Mouse (Mus musculus) C2C12 (cell line): ENCODE data around the gene Opn4. TPM values are rescaled to one million over a fixed set of nuclear protein-coding genes. Genes with fewer than 3 reads are reported as not detected.

Experiments used
- H3K27me3 ChIP-seq: one replicate; pipeline ENCODE4 v1.6.1; 2011; ENCODE audit not compliant: control insufficient read depth, insufficient read depth, insufficient read length
- H3K36me3 ChIP-seq: one replicate; pipeline ENCODE4 v1.6.1; 2011; ENCODE audit not compliant: control insufficient read depth, insufficient read depth
- H3K4me3 ChIP-seq: one replicate; pipeline ENCODE4 v1.5.1; 2011; ENCODE audit warnings: mild to moderate bottlenecking, control low read depth; ENCODE audit not compliant: poor library complexity, insufficient read depth, severe bottlenecking
- H3K79me2 ChIP-seq: one replicate; pipeline ENCODE4 v1.6.1; 2011; ENCODE audit not compliant: control insufficient read depth, insufficient read depth
- H3K79me3 ChIP-seq: one replicate; pipeline ENCODE4 v1.6.1; 2011; ENCODE audit warnings: low read depth, control low read depth
- H3ac ChIP-seq: one replicate; pipeline ENCODE3; 2011; ENCODE audit warnings: low read depth; ENCODE audit not compliant: control insufficient read depth, insufficient read length
- CEBPB ChIP-seq: IDR thresholded peaks from one replicate; pipeline ENCODE4 v1.6.1; 2011; ENCODE audit warnings: low read depth, mild to moderate bottlenecking, control low read depth, moderate library complexity
- CTCF ChIP-seq: IDR thresholded peaks from one replicate; pipeline ENCODE4 v1.5.1; 2011; ENCODE audit not compliant: control insufficient read depth, insufficient read depth, insufficient read length
- FOSL1 ChIP-seq: IDR thresholded peaks from one replicate; pipeline ENCODE4 v1.8.0; 2011; ENCODE audit warnings: mild to moderate bottlenecking, low read length; ENCODE audit not compliant: poor library complexity, insufficient read depth, severe bottlenecking
- MAX ChIP-seq: IDR thresholded peaks from one replicate; pipeline ENCODE4 v1.6.1; 2011; ENCODE audit warnings: mild to moderate bottlenecking, control low read depth
- MYOD1 ChIP-seq: IDR thresholded peaks from one replicate; pipeline ENCODE4 v1.6.1; 2011; ENCODE audit warnings: low read depth; ENCODE audit not compliant: control insufficient read depth, insufficient read length
- MYOG ChIP-seq: IDR thresholded peaks from one replicate; pipeline ENCODE4 v1.6.1; 2011; ENCODE audit not compliant: control insufficient read depth, insufficient read length; ENCODE audit errors: extremely low read depth
- USF1 ChIP-seq: IDR thresholded peaks from one replicate; pipeline ENCODE4 v1.6.1; 2011; ENCODE audit warnings: low read depth, mild to moderate bottlenecking, control low read depth, moderate library complexity
- polyA plus RNA-seq: library from polyadenylated mRNA; unstranded; fragments of >200 nt; fragmentation: generic; extraction: Trizol; gene quantifications from one replicate; pipeline ENCODE4 v1.2.1, GENCODE M21; 2012; ENCODE audit warnings: missing spikeins

Gene Opn4
- polyA plus RNA-seq, 1 experiment: not detected

DNA sequence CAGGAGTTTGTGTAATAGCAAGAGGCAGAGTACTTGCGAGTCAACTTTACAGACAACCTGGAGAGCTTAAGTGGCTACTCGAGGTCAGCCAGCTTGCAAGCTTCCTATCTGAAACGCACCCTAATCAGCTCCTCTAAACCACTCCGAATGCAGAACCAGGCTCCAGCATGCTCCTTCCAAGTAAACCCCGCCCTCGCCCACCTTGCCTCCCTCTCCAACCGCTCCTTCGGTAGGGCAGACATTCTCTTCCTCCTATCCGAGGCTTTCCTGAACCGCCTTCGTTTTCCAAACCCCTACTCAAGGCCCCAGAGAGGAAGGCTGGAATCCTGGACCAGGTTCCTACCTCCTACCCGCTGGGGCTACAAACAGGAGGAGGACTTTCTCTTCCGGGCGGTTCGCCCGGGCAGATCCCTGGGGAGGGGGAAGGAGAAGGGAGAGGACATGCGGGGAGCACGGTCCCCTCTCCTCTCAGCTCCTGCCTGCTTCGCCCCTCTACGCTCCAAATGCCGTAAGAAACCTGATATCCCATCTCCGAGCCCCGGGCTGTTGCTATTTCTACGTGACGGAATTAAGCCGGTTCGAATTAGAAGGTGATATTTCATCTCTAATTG lies 51.4 kb downstream of the Opn4 start:
- TF ChIP-seq MYOG (no peak), CTCF (no peak), MYOD1 (no peak), MAX (no peak), FOSL1 (no peak), CEBPB (no peak), USF1 (no peak)
- Histone ChIP-seq H3ac (peak overlapping the region; percentile 74), H3K79me2 (no peaks in the 10 kb centered on the region), H3K4me3 (peak overlapping the region; percentile 26), H3K79me3 (no peaks in the 10 kb centered on the region), H3K27me3 (no peaks in the 10 kb centered on the region), H3K36me3 (no peaks in the 10 kb centered on the region)

DNA sequence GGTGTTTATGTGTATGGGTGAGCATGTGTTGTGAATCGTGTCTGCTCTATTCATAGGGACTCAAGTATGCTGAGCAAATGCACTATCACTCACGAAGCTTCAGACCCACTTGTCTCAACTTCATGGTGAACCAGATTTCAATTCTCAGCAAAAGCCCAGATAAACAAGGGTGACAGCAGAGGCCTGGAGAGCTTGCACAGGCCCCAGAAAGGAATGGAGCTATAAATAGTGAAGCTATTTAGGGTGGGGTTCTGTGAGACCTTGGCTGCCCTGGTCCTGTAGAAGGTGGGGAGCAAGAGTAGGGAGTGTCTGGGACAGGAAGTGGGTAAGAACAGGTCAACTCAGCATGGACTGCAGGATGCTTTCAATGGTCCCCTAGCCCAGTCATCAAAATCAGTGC lies 55.4 kb downstream of the Opn4 start:
- Histone ChIP-seq H3ac (no peak overlapping the region), H3K27me3 (no peaks in the 10 kb centered on the region), H3K79me2 (no peaks in the 10 kb centered on the region), H3K4me3 (no peak overlapping the region), H3K79me3 (no peaks in the 10 kb centered on the region), H3K36me3 (peaks cover 7% of the 10 kb centered on the region)
- TF ChIP-seq CTCF (no peak), CEBPB (no peak), MYOG (no peak), FOSL1 (no peak), MAX (no peak), USF1 (no peak)

DNA sequence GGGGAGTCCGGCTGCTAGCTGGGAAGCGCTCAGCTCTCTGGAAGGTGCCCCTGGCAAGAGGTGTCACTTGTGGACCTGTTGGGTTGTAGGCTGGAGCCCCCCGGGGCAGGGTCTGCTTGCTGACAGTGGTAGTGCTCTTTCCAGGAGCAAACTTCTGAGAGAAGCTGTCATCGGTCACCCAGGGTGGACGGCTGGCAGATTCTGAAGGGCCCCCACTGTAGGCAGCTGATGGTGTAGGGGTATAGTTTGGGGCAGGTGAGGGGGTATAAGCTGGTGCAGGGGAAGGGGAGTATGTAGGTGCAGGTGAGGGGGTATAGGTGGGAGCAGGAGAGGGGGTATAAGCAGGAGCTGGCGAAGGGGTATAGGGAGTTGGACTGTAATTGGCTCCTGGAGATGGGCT lies 55.9 kb downstream of the Opn4 start:
- no peaks in the 10 kb centered on the region for H3K79me2 ChIP-seq
- H3K36me3 ChIP-seq: peaks cover 7% of the 10 kb centered on the region
- no peak overlapping the region for H3K4me3 ChIP-seq
- H3K79me3 ChIP-seq: no peaks in the 10 kb centered on the region
- no peak overlapping the region for H3ac ChIP-seq
- TF ChIP-seq USF1 (no peak), CTCF (no peak), FOSL1 (no peak), MYOG (no peak), MAX (no peak), CEBPB (no peak), MYOD1 (no peak)
- H3K27me3 ChIP-seq: no peaks in the 10 kb centered on the region

DNA sequence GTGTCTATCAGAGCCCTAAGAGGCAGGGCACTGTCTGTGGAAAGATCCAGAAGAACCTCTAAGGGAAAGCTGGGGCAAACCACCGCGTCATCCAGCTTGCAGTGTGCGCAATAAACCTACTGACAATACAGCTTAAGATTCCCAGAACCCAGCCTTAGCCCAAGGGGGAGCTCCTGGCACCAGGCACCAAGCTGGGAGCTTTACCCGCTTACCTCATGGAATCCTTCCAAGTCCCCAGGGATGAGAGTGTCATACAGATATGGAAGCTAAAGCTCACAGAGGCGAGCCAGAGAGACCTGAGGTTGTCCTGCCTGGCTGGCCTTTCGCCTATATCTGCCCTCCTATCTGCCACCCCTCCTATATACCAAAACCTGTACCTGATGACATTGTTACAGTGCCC lies 56.3 kb downstream of the Opn4 start:
- no peaks in the 10 kb centered on the region for H3K79me3 ChIP-seq
- H3K27me3 ChIP-seq: no peaks in the 10 kb centered on the region
- H3ac ChIP-seq: no peak overlapping the region
- no peak overlapping the region for H3K4me3 ChIP-seq
- TF ChIP-seq CEBPB (no peak), USF1 (no peak)
- no peaks in the 10 kb centered on the region for H3K79me2 ChIP-seq
- H3K36me3 ChIP-seq: peaks cover 7% of the 10 kb centered on the region

DNA sequence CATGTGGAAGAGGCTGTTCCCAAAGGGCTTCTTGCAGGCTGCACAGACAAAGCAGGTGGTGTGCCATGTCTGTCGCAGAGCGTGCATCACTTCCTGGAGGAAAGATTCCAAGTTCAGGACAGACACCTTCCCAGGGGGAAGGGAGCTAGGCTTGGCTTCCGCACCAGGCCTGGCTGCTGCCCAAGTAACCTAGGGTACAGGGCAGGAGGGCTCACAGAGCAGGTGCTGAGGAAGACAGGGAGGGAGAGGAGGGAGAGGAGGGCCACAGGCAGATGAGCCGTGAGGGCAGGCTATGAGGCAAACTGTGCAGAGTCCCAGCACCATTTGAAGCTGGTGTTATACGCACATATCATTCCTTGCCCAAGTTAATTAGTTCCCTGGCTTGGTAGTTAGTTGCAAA lies 58.0 kb downstream of the Opn4 start:
- Histone ChIP-seq H3K79me3 (no peaks in the 10 kb centered on the region), H3ac (no peak overlapping the region), H3K79me2 (no peaks in the 10 kb centered on the region), H3K36me3 (peaks cover 7% of the 10 kb centered on the region), H3K27me3 (no peaks in the 10 kb centered on the region), H3K4me3 (no peak overlapping the region)
- TF ChIP-seq MAX: no peak
- TF ChIP-seq MYOG: no peak
- no peak for TF ChIP-seq USF1
- no peak for TF ChIP-seq CTCF
- TF ChIP-seq CEBPB: no peak
- TF ChIP-seq MYOD1: no peak
- TF ChIP-seq FOSL1: no peak

DNA sequence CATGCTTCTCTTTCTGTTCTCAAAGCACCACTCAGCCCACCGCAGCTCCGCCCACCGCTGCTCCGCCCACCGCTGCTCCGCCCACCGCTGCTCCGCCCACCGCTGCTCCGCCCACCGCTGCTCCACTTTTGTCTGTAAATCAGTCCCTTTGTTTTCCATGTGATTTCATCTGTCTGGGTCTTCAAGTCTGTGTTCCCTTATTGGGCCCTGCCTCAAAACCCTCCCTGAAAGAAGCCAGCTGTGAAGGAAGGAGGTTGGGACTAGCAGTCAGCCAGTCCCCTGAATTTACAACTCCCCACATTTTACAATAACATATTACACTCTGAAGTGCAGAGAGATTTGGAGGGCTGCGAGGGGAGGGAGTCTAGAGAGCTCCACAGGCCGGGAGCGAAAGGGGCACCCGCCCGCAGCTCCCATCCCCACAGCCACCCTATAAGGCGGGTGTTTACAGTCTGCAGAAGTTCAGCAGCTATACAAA lies 59.2 kb downstream of the Opn4 start:
- Histone ChIP-seq H3K79me2 (no peaks in the 10 kb centered on the region), H3K79me3 (no peaks in the 10 kb centered on the region), H3K4me3 (no peak overlapping the region), H3K27me3 (no peaks in the 10 kb centered on the region), H3ac (no peak overlapping the region), H3K36me3 (peaks cover 7% of the 10 kb centered on the region)
- TF ChIP-seq CTCF: no peak
- no peak for TF ChIP-seq CEBPB
- TF ChIP-seq MYOD1: no peak
- TF ChIP-seq MAX: no peak
- TF ChIP-seq USF1: no peak
- no peak for TF ChIP-seq MYOG
- TF ChIP-seq FOSL1: no peak

Other genes with a start within 250 kb of the Opn4 start
- not detected for gene Fam25c, start 244.7 kb downstream of the Opn4 start, polyA plus RNA-seq
- 1.4 TPM for gene Sncg, start 225.4 kb downstream of the Opn4 start, polyA plus RNA-seq
- 0.04 TPM for gene Mmrn2, start 224.7 kb downstream of the Opn4 start, polyA plus RNA-seq
- gene Bmpr1a, start 96.8 kb downstream of the Opn4 start, polyA plus RNA-seq: 8.9 TPM
- gene 9230112D13Rik, start 77.3 kb downstream of the Opn4 start, polyA plus RNA-seq: not detected
- 4.0 TPM for gene Ldb3, start 11.5 kb downstream of the Opn4 start, polyA plus RNA-seq
- gene Wapl, start 73.8 kb upstream of the Opn4 start, polyA plus RNA-seq: 9.7 TPM
- 0.04 TPM for gene Grid1, start 220.0 kb upstream of the Opn4 start, polyA plus RNA-seq